Mouse (Mus musculus) limb, embryonic 10.5 days (tissue): ENCODE results near the gene Psmd4. TPM values are rescaled to one million over a fixed set of nuclear protein-coding genes. Genes with fewer than 3 reads are reported as not detected.

Experiments
- DNase-seq: peaks from one replicate; pipeline ENCODE4 v3.0.0-alpha.2; 2017; ENCODE audit warnings: low spot score
- H3K27ac ChIP-seq: fragments of 300-500 bp; sonication (generic); 2 replicates; pipeline ENCODE4 v1.5.1; 2016; ENCODE audit warnings: mild to moderate bottlenecking
- H3K27me3 ChIP-seq: fragments of 300-500 bp; sonication (generic); 2 replicates; pipeline ENCODE4 v1.6.1; 2016; ENCODE audit warnings: low read depth, mild to moderate bottlenecking; ENCODE audit not compliant: poor library complexity, severe bottlenecking
- H3K36me3 ChIP-seq: fragments of 300-500 bp; sonication (generic); 2 replicates; pipeline ENCODE4 v1.6.1; 2016; ENCODE audit warnings: mild to moderate bottlenecking, moderate library complexity
- H3K4me1 ChIP-seq: fragments of 300-500 bp; sonication (generic); 2 replicates; pipeline ENCODE4 v1.6.1; 2016
- H3K4me3 ChIP-seq: fragments of 300-500 bp; sonication (generic); 2 replicates; pipeline ENCODE4 v1.5.1; 2016; ENCODE audit warnings: mild to moderate bottlenecking, moderate library complexity
- H3K9me3 ChIP-seq: fragments of 300-500 bp; sonication (generic); replicated peaks from 2 replicates; pipeline ENCODE4 v1.6.1; 2016; ENCODE audit warnings: mild to moderate bottlenecking
- WGBS: fragments of 180-500 bp; shearing (Covaris S2); methylation state at CpG from one replicate; pipeline ENCODE4 v1.1.7; 2016; 5-methylcytosine and 5-hydroxymethylcytosine counted together
- microRNA-seq: library from miRNA; unstranded; fragments of <30 nt; microRNA quantifications from one replicate; pipeline ENCODE4, GENCODE M21; 2017
- polyA plus RNA-seq: library from polyadenylated mRNA; unstranded; fragments of >200 nt; fragmentation: Nextera tagmentation; extraction: Ambion mirVana; gene quantifications from 2 replicates; pipeline ENCODE4 v1.2.1, GENCODE M21; 2016

Psmd4 gene
- polyA plus RNA-seq, 1 experiment from 2014 or later, result 365 TPM

DNA sequence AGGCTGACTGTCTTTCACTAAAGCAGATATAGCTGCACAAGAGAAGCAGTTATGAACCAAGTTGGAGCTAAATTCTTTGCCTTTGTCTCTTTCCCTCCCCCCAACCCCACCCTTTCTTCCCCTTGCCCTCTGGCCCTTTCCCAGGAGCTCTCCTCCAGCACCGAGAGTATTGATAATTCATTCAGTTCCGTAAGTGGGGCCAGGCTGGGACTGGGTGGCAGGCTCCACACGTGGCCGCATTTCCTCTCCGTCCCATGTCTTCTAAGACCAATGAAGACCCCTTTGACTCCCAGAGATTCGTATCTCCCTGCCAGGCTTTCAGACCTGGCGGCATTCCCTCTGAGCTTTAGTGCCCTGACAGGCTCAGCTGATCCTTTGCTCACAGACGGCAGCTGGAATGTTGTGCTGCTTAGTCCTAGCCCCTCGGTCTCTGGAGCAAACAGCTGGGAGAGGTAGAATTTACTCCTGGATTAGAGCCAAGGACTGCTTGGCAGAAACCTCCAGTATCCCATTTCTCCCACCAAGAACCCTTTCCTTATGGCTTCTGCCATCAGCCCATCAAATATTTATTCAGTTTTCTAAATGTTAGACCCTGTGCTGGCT is 53.2 kb downstream of the Psmd4 start:
- DNase-seq, result no peak
- no peak overlapping the region for H3K27ac ChIP-seq
- 58% methylated on average over 9 of the region's 9 CpGs for WGBS
- no peaks in the 10 kb centered on the region for H3K9me3 ChIP-seq
- H3K4me1 ChIP-seq, result no peaks in the 10 kb centered on the region
- no peak overlapping the region for H3K4me3 ChIP-seq
- no peaks in the 10 kb centered on the region for H3K27me3 ChIP-seq
- H3K36me3 ChIP-seq, result peaks cover 88% of the 10 kb centered on the region

DNA sequence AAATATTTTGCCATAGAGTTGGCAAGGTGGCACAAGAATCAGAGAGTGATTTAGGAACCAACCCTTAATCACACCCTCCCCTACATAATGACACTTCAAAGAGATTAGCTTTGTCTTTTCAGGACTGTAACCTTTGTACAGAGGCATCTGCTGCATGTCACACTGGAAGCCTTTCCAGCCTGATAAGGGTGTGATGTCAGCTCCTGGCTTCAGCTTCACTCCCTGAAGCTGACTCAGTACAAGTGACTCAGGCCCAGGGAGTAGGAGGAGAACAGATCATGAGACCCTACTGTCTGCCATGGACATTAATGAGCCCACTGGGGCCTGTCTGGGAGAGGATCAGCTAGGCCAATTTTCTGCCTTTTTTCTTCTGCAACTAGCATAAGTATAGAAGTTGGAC is 54.8 kb downstream of the Psmd4 start:
- Histone ChIP-seq H3K36me3 (peaks cover 85% of the 10 kb centered on the region), H3K4me1 (no peaks in the 10 kb centered on the region), H3K27ac (no peak overlapping the region), H3K9me3 (no peaks in the 10 kb centered on the region), H3K27me3 (no peaks in the 10 kb centered on the region), H3K4me3 (no peak overlapping the region)
- DNase-seq, result no peak

DNA sequence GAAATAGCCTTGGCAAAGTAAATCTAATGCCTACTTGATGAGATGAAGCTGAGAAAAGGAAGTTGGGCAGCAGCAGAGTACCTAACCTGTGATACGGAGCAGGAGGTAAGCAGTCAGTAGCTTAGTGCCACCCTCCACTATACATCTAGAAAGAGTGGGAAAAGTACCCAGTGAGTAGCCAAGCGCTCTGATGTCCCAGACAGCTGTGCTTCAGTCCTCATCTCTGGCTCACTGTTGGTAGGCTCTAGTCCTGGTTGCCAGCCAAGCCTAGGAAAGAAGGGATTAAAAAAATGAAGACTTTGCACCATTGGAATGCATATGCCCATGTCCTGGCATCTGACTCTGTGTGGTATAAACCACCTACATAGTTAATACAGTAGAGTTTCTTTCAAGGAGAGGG is 56.9 kb downstream of the Psmd4 start:
- H3K27me3 ChIP-seq, result no peaks in the 10 kb centered on the region
- 97% methylated on average over 2 of the region's 2 CpGs for WGBS
- H3K36me3 ChIP-seq, result peaks cover 91% of the 10 kb centered on the region
- H3K4me3 ChIP-seq, result no peak overlapping the region
- H3K4me1 ChIP-seq, result no peaks in the 10 kb centered on the region
- no peaks in the 10 kb centered on the region for H3K9me3 ChIP-seq
- H3K27ac ChIP-seq, result no peak overlapping the region
- DNase-seq, result no peak

DNA sequence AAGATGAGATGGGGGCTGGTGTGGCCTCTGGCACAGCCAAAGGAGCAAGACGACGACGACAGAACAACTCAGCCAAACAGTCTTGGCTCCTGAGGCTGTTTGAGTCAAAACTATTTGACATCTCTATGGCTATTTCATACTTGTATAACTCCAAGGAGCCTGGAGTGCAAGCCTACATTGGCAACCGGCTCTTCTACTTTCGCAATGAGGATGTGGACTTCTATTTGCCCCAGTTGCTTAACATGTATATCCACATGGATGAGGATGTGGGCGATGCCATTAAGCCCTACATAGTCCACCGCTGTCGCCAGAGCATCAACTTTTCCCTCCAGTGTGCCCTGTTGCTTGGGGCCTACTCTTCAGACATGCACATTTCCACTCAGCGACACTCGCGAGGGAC is 58.1 kb downstream of the Psmd4 start:
- Histone ChIP-seq H3K27me3 (no peaks in the 10 kb centered on the region), H3K27ac (no peak overlapping the region), H3K9me3 (no peaks in the 10 kb centered on the region), H3K36me3 (peaks cover 86% of the 10 kb centered on the region), H3K4me1 (no peaks in the 10 kb centered on the region), H3K4me3 (no peak overlapping the region)
- no peak for DNase-seq
- WGBS, result 91% methylated on average over 11 of the region's 11 CpGs

Small RNAs within 50 kb of the gene (microRNA-seq; reads per million reads assigned to microRNA genes)
- gene Mir7013, result 1.8 reads per million

Other genes with a start within 250 kb of the Psmd4 start
- 17.7 and 21.4 TPM in 2 replicates for gene Pogz, start 205.0 kb downstream of the Psmd4 start, polyA plus RNA-seq
- 364 and 392 TPM in 2 replicates for gene Psmb4, start 155.7 kb downstream of the Psmd4 start, polyA plus RNA-seq
- 8.5 and 12.5 TPM in 2 replicates for gene Selenbp1, start 109.6 kb downstream of the Psmd4 start, polyA plus RNA-seq
- 6.7 and 10.8 TPM in 2 replicates for gene Rfx5, start 88.5 kb downstream of the Psmd4 start, polyA plus RNA-seq
- gene Pi4kb, start 67.9 kb downstream of the Psmd4 start, polyA plus RNA-seq, result 18.9 and 22.2 TPM in 2 replicates
- 38.6 and 40.8 TPM in 2 replicates for gene Zfp687, start 27.2 kb downstream of the Psmd4 start, polyA plus RNA-seq
- gene Pip5k1a, start 64.3 kb upstream of the Psmd4 start, polyA plus RNA-seq, result 18.6 and 21.7 TPM in 2 replicates
- gene Vps72, start 68.4 kb upstream of the Psmd4 start, polyA plus RNA-seq, result 297 and 327 TPM in 2 replicates
- gene Tmod4, start 81.9 kb upstream of the Psmd4 start, polyA plus RNA-seq, result 1.2 and 1.4 TPM in 2 replicates
- 74.1 and 79.7 TPM in 2 replicates for gene Scnm1, start 91.4 kb upstream of the Psmd4 start, polyA plus RNA-seq
- 12.6 and 16.2 TPM in 2 replicates for gene Lysmd1, start 91.5 kb upstream of the Psmd4 start, polyA plus RNA-seq
- gene Tnfaip8l2, start 99.7 kb upstream of the Psmd4 start, polyA plus RNA-seq, result 0.35 and 1.9 TPM in 2 replicates
- gene Sema6c, start 117.8 kb upstream of the Psmd4 start, polyA plus RNA-seq, result 8.9 and 15.8 TPM in 2 replicates
- 11.4 and 13.1 TPM in 2 replicates for gene Gabpb2, start 175.3 kb upstream of the Psmd4 start, polyA plus RNA-seq
- gene Cdc42se1, start 186.1 kb upstream of the Psmd4 start, polyA plus RNA-seq, result 82.6 and 85.3 TPM in 2 replicates
- gene Mllt11, start 189.6 kb upstream of the Psmd4 start, polyA plus RNA-seq, result 12.0 and 12.3 TPM in 2 replicates
- gene Gm128, start 199.0 kb upstream of the Psmd4 start, polyA plus RNA-seq, result 0.65 and 0.92 TPM in 2 replicates
- 0.35 and 0.79 TPM in 2 replicates for gene Bnipl, start 208.6 kb upstream of the Psmd4 start, polyA plus RNA-seq
- gene Mindy1, start 238.7 kb upstream of the Psmd4 start, polyA plus RNA-seq, result 25.8 and 33.0 TPM in 2 replicates
- gene Prune1, start 239.5 kb upstream of the Psmd4 start, polyA plus RNA-seq, result 27.7 and 30.5 TPM in 2 replicates